Mouse (Mus musculus) kidney, adult 2 months (tissue): ENCODE results near the gene Gpr182. TPM values are rescaled to one million over a fixed set of nuclear protein-coding genes. Genes with fewer than 3 reads are reported as not detected.

Experiments used
- DNase-seq: peaks from one replicate; pipeline ENCODE4 v3.0.0; 2021
- H3K27ac ChIP-seq: fragments of 200-500 bp; 2 replicates; pipeline ENCODE4 v1.5.1; 2012; ENCODE audit warnings: low read depth, low read length, control low read depth, inconsistent platforms; ENCODE audit not compliant: insufficient read depth
- H3K27me3 ChIP-seq: fragments of 200-500 bp; replicated peaks from 2 replicates; pipeline ENCODE4 v1.6.1; 2012; ENCODE audit warnings: mild to moderate bottlenecking, moderate library complexity, low read length, inconsistent platforms; ENCODE audit not compliant: control insufficient read depth, insufficient read depth
- H3K36me3 ChIP-seq: fragments of 200-500 bp; 2 replicates; pipeline ENCODE4 v1.6.1; 2012; ENCODE audit warnings: mild to moderate bottlenecking, moderate library complexity, low read length, inconsistent platforms; ENCODE audit not compliant: control insufficient read depth, insufficient read depth
- H3K4me1 ChIP-seq: fragments of 200-500 bp; 2 replicates; pipeline ENCODE4 v1.6.1; 2011; ENCODE audit warnings: low read length; ENCODE audit not compliant: control insufficient read depth, insufficient read depth
- H3K4me3 ChIP-seq: fragments of 200-500 bp; 2 replicates; pipeline ENCODE4 v1.5.1; 2011; ENCODE audit warnings: mild to moderate bottlenecking, low read depth, low read length, control low read depth; ENCODE audit not compliant: insufficient read depth
- CTCF ChIP-seq: fragments of 200-500 bp; conservative IDR thresholded peaks from 2 replicates; pipeline ENCODE4 v1.5.1; 2011; ENCODE audit warnings: low read depth, mild to moderate bottlenecking, control low read depth, low read length, moderate library complexity, mixed read lengths; ENCODE audit not compliant: insufficient read depth, insufficient read length
- POLR2A ChIP-seq: fragments of 200-500 bp; IDR thresholded peaks from one replicate; pipeline ENCODE4 v1.6.1; 2011; ENCODE audit warnings: low read depth, low read length, control low read depth
- WGBS: fragments of 180-500 bp; shearing (Covaris S2); methylation state at CpG from one replicate; pipeline ENCODE4 v1.1.7; 2018; 5-methylcytosine and 5-hydroxymethylcytosine counted together
- polyA plus RNA-seq: library from polyadenylated mRNA; depleted of rRNA; stranded (reverse); fragments of >200 nt; gene quantifications from 2 replicates; pipeline ENCODE4 v1.2.3, GENCODE M21; 2012

The Gpr182 gene
- polyA plus RNA-seq, 1 experiment, result 9.7 TPM

- no peak for TF ChIP-seq CTCF
- TF ChIP-seq POLR2A, result no peak
- DNase-seq, result peak; percentile 76
- Histone ChIP-seq H3K27me3 (no peaks in the 10 kb centered on the region), H3K4me3 (no peak overlapping the region), H3K27ac (peak overlapping the region; percentile 5; the same call in 1 of the 2 replicates), H3K4me1 (peaks cover 19% of the 10 kb centered on the region), H3K36me3 (peaks cover 6% of the 10 kb centered on the region)
- WGBS, result 51% methylated on average over 8 of the region's 8 CpGs
Observed at GRCm38 (mm10) chr10:127747254-127747653, 4.3 kb downstream of the Gpr182 start.

- DNase-seq, result peak; percentile 46
- Histone ChIP-seq H3K27ac (peak overlapping the region; percentile 14; the same call in 1 of the 2 replicates), H3K36me3 (peaks cover 6% of the 10 kb centered on the region), H3K4me1 (peaks cover 19% of the 10 kb centered on the region), H3K4me3 (no peak overlapping the region), H3K27me3 (no peaks in the 10 kb centered on the region)
- TF ChIP-seq POLR2A (no peak), CTCF (no peak)
- 17% methylated on average over 5 of the region's 5 CpGs for WGBS
Observed at GRCm38 (mm10) chr10:127745886-127746285, 5.6 kb downstream of the Gpr182 start.

- TF ChIP-seq CTCF, result peak; percentile 67
- no peak for TF ChIP-seq POLR2A
- no peak overlapping the region for H3K4me3 ChIP-seq
- H3K27ac ChIP-seq, result no peak overlapping the region
- 61% methylated on average over 5 of the region's 5 CpGs for WGBS
- H3K36me3 ChIP-seq, result peaks cover 6% of the 10 kb centered on the region
- no peaks in the 10 kb centered on the region for H3K27me3 ChIP-seq
- peaks cover 19% of the 10 kb centered on the region for H3K4me1 ChIP-seq
- DNase-seq, result peak; percentile 76
Observed at GRCm38 (mm10) chr10:127744661-127745060, 6.9 kb downstream of the Gpr182 start.

- peaks cover 6% of the 10 kb centered on the region for H3K36me3 ChIP-seq
- H3K27me3 ChIP-seq, result no peaks in the 10 kb centered on the region
- WGBS, result 3% methylated on average over 55 of the region's 55 CpGs
- H3K4me1 ChIP-seq, result peaks cover 6% of the 10 kb centered on the region; the same call in 1 of the 2 replicates
- H3K4me3 ChIP-seq, result peak overlapping the region; percentile 97
- TF ChIP-seq POLR2A (no peak), CTCF (no peak)
- DNase-seq, result peak; percentile 48
- peak overlapping the region; percentile 37 for H3K27ac ChIP-seq
Observed at GRCm38 (mm10) chr10:127739661-127740161, 11.8 kb downstream of the Gpr182 start.

GRCm38 (mm10) chr10:127739083-127739660 lies 12.4 kb downstream of the Gpr182 start, which contains the start of gene Zbtb39:
Gene Zbtb39 (plus strand): TSS chr10:127739538.
- under 1% methylated on average over 45 of the region's 61 CpGs for WGBS
- peak; percentile 85 for DNase-seq
- H3K4me3 ChIP-seq, result peak within 1 kb of the TSS; percentile 97
- peaks cover 6% of the 10 kb centered on the region for H3K36me3 ChIP-seq
- peak within 1 kb of the TSS; percentile 37 for H3K27ac ChIP-seq
- H3K27me3 ChIP-seq, result no peaks in the 10 kb centered on the region
- peaks cover 6% of the 10 kb centered on the region; the same call in 1 of the 2 replicates for H3K4me1 ChIP-seq
- TF ChIP-seq CTCF, result peak; percentile 44
- no peak for TF ChIP-seq POLR2A

GRCm38 (mm10) chr10:127738151-127738882 lies 13.2 kb downstream of the Gpr182 start:
- whole genome bisulfite sequencing, result 27% methylated on average over 13 of the region's 13 CpGs
- Histone ChIP-seq H3K36me3 (peaks cover 2% of the 10 kb centered on the region; the same call in 1 of the 2 replicates), H3K4me1 (peaks cover 6% of the 10 kb centered on the region; the same call in 1 of the 2 replicates), H3K27ac (peak overlapping the region; percentile 29), H3K4me3 (no peak overlapping the region), H3K27me3 (no peaks in the 10 kb centered on the region)
- TF ChIP-seq CTCF (peak; percentile 75), POLR2A (no peak)
- peak; percentile 86 for DNase-seq

GRCm38 (mm10) chr10:127737552-127737951 lies 14.0 kb downstream of the Gpr182 start:
- DNase-seq, result no peak
- Histone ChIP-seq H3K27me3 (no peaks in the 10 kb centered on the region), H3K36me3 (0 out of 2 replicates have a peak, but pooled peaks cover 2% of the 10 kb centered on the region), H3K4me1 (peaks cover 6% of the 10 kb centered on the region; the same call in 1 of the 2 replicates), H3K4me3 (no peak overlapping the region), H3K27ac (no peak overlapping the region)
- WGBS, result 34% methylated on average over 2 of the region's 2 CpGs
- no peak for TF ChIP-seq POLR2A
- no peak for TF ChIP-seq CTCF
